Mouse (Mus musculus) ovary, postnatal 10 days (tissue): ENCODE measurements around the gene Ino80.
"Not testable (repeated sequence)": the region's sequence is repeated elsewhere in the genome, so short reads cannot be mapped to it uniquely, and the experiment has no call there.

Experiments used
- DNase-seq: peaks from one replicate; pipeline ENCODE4 v3.0.0; 2022; ENCODE audit warnings: low spot score

The Ino80 gene

GRCm38 (mm10) chr2:119477571-119478396, at the start of gene Ino80:
Gene Ino80, minus strand, starts transcription at chr2:119477687.
- DNase-seq, result peak; percentile 97

DNA sequence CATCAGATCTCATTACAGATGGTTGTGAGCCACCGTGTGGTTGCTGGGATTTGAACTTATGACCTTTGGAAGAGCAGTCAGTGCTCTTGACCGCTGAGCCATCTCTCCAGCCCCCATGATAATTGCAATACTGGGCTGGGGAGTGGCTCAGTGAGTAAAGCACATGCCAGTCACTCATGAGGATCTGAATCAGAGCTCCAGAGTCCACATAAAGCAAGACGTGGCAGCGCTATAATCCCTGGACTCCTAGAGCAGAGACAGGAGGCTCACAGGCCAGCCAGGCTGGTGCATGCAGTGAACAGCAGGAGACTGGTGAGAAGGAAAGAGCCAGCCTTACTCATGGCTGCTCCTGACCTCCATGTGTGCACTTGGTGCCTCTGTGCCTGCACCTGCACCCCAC, 47.9 kb upstream of the Ino80 start:
- no peak for DNase-seq

DNA sequence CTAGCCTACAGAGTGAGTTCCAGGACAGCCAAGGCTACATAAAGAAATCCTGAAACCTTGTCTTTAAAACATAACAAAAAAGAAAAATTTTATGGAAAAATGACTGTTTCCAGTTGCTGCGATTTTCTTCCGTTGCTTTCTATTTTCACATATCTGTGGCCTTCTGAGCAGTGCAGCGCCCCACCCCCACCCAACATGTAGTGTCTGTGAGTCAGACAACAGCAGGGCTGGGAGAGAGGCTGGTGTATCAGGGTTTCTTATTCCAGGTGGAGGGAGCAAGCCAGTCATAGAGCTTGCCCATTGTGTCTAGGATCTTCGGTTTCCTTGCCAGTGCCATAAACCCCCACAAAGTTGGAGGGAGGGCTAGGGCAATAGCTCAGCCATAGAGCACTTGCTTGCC, 46.3 kb upstream of the Ino80 start:
- no peak for DNase-seq

DNA sequence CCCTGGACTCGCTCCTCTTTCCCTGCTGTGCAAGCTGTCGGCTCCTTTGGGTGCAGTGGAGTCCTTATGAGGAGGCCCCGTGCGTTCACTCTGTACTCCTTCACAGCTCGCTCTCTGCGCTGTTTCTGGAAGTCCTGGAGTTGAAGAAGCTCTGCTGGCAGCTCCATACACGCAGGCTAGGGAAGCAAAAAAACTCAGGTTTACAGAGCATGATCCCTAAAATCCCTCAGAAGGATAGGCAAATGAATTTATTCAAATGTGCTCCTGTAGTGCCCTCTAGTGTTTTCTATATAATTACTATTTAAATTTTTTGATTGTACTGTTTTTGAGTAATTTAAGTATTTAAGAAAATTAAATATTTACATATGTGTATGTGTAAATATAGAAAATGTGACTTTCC, 43.1 kb upstream of the Ino80 start:
- DNase-seq, result no peak

- no peak for DNase-seq
Measured at GRCm38 (mm10) chr2:119516811-119517210, 39.3 kb upstream of the Ino80 start.

- no peak for DNase-seq
Measured at GRCm38 (mm10) chr2:119514026-119514522, 36.6 kb upstream of the Ino80 start.

DNA sequence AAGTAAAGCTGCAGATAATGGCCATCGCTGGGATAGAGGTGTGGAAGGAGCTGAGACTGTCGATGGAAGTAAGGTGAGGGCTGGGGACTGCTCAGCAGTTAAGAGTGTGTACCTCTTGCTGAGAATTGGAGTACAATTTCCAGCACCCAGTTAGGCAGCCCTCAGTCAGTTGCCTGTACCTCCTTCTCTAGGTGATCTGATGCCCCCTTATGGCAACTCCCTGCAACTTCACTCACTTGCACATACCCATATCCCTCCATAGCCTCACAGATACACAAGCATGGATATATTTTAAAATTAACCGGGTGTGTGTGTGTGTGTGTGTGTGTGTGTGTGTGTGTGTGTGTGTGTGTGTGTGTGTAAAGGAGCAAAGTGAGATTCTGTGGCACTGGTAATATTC, 34.8 kb upstream of the Ino80 start:
- no peak for DNase-seq

DNA sequence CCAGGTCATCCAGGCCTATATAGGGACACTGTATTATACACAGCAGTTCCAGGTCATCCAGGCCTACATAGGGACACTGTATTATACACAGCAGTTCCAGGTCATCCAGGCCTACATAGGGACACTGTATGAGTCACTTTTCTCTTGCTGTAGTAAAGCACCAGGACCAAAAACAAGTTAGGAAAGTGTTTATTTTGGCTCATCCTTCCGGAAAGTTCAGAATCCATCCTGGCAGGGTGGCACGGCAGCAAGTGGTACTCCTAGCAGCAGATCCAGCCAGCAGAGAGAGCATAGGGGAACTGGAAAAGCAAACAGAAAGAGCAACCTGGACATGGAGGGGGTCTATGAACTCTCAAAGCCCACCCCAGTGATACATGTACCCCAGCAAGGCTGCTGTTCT, 33.4 kb upstream of the Ino80 start:
- DNase-seq, result no peak

DNA sequence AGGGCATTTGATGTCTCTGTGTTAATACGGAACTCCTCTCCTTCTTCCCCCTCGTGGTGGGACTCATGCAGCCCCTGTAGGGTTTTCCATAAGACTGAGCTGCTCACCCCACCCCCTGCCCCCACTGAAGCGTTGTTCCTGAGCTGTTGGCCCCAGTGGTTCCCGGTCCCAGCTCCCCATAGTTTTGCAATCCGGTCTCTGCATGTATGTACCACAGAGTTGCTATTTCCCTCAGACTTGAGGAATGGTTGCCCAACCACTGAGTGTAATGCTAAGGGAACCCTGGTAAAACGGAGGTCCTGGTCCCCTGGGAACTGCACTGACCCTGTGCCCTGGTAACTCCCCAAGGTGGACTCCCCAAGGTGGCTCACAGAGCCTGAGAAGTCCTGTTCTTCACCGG, 31.0 kb upstream of the Ino80 start:
- not testable (repeated sequence) for DNase-seq

GRCm38 (mm10) chr2:119507108-119507507, 29.6 kb upstream of the Ino80 start:
- no peak for DNase-seq

DNA sequence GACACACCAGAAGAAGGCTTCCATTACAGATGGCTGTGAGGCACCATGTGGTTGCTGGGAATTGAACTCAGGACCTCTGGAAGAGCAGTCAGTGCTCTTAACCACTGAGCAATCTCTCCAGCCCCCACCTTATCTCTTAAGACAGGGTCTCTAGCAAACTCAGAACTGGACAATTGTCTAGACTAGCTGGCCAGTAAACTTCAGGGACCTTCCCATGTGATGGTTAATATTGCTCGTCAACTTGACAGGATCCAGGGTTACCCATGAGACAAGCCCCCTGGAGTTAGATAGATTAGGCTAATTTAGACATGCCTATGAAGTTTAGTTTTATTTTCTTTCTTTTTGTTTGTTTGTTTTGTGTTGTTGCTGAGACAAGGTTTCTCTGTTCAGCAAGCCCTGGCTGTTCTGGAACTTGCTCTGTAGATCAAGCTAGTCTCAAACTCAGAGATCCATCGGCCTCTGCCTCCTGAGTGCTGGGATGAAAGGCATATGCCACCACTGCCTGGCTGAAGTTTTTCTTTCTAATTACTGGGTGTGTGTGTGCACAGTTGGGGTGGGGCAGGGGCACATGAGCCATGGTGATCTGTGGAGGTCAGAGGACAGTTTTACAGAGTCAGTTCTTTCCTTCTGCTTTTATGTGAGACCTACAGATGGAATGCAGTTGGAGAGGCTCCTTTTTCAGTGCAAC, 23.6 kb upstream of the Ino80 start:
- DNase-seq, result no peak

GRCm38 (mm10) chr2:119498859-119499258, 21.4 kb upstream of the Ino80 start:
- DNase-seq, result no peak

GRCm38 (mm10) chr2:119496082-119496481, 18.6 kb upstream of the Ino80 start:
- no peak for DNase-seq

DNA sequence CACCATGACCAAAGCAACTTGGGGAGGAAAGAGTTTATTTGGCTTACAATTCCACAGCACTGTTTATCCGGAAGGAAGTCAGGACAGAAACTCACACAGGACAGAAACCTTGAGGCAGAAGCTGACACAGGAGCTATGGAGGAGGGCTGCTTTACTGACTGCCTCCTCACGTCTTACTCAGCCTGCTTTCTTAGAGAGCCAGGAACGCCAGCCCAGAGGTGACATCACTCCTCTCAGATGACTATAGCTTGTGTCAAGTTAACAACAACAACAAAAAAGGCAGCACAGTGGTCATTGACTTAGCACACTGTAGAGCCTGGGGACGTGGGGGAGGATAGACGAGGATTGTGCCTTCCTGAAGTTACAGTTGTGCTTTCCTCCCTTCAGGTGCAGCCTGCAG, 14.5 kb upstream of the Ino80 start:
- no peak for DNase-seq

DNA sequence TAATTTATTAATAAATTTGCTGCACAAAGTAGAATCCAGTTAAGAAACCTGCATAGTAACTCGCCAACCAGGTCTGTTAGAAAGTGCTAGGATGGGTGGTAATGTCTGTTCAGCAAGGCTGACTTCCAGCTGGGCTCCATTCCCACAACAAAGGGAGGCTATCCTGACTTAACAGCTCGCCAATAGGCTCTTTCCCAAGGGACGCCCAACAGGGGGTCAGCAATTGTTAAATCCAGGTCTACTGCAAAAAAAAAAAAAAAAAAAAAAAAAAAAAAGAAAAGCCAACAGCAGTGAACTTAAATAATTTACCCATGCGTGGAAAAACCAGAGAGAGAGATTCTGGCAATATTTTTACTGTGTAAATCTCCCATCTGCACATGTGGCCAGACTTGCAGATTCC, 9.0 kb upstream of the Ino80 start:
- DNase-seq, result no peak

DNA sequence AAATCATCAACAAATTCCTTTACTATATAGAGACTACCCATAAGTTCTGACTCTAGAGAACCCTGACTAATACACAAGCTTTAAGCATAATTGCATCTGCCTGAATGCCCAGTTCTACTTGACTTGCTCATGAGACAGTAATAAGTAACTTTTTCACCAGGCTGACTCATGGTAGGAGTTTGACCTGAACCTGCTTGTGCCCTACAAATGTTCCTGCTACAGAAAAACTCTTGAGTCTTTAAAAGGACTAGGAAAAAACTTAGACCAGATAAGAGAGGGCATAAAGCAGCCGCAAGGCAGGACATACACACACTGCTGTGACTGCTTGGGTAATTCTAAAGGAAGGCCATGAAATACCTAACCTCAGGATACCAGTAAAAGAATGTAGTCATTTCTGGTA, 4.8 kb upstream of the Ino80 start:
- DNase-seq, result no peak

GRCm38 (mm10) chr2:119478397-119478749, 886 bp upstream of the Ino80 start:
- DNase-seq, result no peak

DNA sequence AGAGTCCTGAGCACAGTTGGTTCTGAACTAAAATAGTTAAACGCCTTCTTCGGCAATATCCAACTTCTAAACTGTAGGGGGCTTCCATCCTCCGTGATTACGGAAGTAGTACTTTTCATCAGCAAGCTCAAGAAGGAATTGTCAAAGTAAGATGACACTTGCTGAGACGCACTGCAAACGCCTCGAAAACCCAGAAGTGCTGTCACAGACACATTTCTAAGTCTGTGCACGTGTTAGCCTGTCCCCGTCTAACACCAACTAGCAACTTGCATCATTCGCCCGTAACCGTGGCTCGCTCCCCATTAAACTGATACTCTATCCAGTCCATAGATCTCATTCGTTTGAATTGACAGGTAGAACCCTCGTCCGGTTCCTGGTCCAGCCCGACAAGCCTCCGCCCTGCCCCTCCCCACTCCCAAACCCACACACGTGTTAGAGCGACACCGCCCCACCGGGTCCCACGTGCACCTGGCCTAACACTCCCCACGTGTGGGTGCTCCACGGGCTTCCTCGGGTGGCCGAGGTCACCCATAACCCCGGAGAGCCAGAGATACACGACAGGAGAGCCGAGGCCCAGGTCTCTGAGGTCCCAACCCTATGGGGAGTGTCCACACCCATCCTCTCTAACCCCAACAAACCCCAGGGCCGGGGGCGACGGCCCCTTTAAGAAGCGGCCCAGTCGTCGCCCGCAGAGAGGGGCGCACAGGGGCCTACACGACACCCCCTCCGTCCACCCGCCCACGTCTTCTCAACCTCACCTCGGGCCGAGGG, 681 bp downstream of the Ino80 start:
- peak; percentile 54 for DNase-seq

DNA sequence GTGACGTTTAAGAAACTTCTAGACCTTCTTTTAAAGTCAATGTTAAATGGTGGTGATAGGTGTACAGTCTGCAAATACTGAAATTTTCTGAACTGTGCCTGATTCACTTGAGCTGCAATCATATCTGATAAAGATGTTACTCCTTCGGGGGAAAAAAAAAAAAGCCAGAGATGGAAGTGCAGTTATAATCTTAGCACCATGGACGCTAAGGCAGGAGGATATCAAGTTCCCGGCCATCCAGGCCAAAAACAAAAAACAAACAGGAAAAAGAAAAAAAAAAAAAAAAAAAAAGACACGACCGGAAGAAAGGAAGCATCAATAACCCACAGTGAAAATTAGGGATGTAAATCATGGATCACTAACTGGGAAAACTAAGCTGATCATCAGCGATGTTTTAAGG, 1.3 kb downstream of the Ino80 start:
- no peak for DNase-seq

DNA sequence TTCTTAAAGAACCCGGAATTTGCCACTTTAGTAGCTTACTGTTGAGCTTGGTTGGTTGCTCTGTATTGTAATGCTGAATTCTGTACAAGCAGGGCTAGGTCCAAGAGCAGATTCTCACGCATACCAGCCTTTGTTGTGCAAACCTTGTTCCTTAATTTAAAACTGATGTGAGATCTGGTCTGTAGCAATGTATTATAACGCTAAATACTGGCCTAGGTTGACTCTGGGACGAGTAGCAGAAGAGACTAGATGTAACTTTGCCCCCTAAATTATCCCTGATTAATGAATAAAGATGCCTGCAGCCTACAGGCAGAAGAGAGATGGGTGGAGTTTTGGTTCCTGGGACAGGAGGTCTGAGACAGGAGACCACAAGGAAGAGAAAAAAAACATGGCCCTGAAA, 13.5 kb downstream of the Ino80 start:
- no peak for DNase-seq

GRCm38 (mm10) chr2:119463114-119463775, 14.2 kb downstream of the Ino80 start:
- DNase-seq, result no peak

- no peak for DNase-seq
Measured at GRCm38 (mm10) chr2:119461028-119461427, 16.5 kb downstream of the Ino80 start.
